Mouse (Mus musculus) thymus, adult 2 months (tissue): ENCODE measurements at regions not wholly inside any gene's neighbourhood (a gene's known extent, or its start where the extent isn't known, plus 50 kb on each side); places are given as distances from the start of the nearest gene placed in this dataset.

Experiments used
- DNase-seq: peaks from one replicate; pipeline ENCODE4 v3.0.0; 2021
- H3K27ac ChIP-seq: fragments of 200-500 bp; 2 replicates; pipeline ENCODE4 v1.5.1; 2012; ENCODE audit warnings: low read length, control low read depth; ENCODE audit not compliant: control insufficient read depth, insufficient read depth
- H3K27me3 ChIP-seq: fragments of 200-500 bp; 2 replicates; pipeline ENCODE4 v1.6.1; 2012; ENCODE audit warnings: mild to moderate bottlenecking, low read length, moderate library complexity, mixed read lengths; ENCODE audit not compliant: control insufficient read depth, insufficient read depth
- H3K36me3 ChIP-seq: fragments of 200-500 bp; 2 replicates; pipeline ENCODE4 v1.6.1; 2012; ENCODE audit warnings: mild to moderate bottlenecking, low read length, moderate library complexity; ENCODE audit not compliant: control insufficient read depth, insufficient read depth
- H3K4me1 ChIP-seq: fragments of 200-500 bp; replicated peaks from 2 replicates; pipeline ENCODE4 v1.6.1; 2012; ENCODE audit warnings: low read length; ENCODE audit not compliant: control insufficient read depth, insufficient read depth
- H3K4me3 ChIP-seq: fragments of 200-500 bp; 2 replicates; pipeline ENCODE4 v1.5.1; 2012; ENCODE audit warnings: mild to moderate bottlenecking, low read length, control low read depth, moderate library complexity; ENCODE audit not compliant: control insufficient read depth, insufficient read depth
- CTCF ChIP-seq: fragments of 200-500 bp; IDR thresholded peaks from 2 replicates; pipeline ENCODE4 v1.5.1; 2012; ENCODE audit warnings: mild to moderate bottlenecking, control low read depth, low read length, moderate library complexity, borderline replicate concordance; ENCODE audit not compliant: control insufficient read depth, poor library complexity, insufficient read depth; ENCODE audit errors: extremely low read depth
- POLR2A ChIP-seq: fragments of 200-500 bp; IDR thresholded peaks from 2 replicates; pipeline ENCODE4 v1.6.1; 2012; ENCODE audit warnings: mild to moderate bottlenecking, low read length, control low read depth, moderate library complexity; ENCODE audit not compliant: control insufficient read depth, poor library complexity, insufficient read depth; ENCODE audit errors: extremely low read depth
- WGBS: fragments of 180-500 bp; shearing (Covaris S2); methylation state at CpG from one replicate; pipeline ENCODE4 v1.1.7; 2018; 5-methylcytosine and 5-hydroxymethylcytosine counted together

GRCm38 (mm10) chr10:8064281-8064680 lies 108.3 kb upstream of the Tab2 start:
- Histone ChIP-seq H3K4me1 (peaks cover 5% of the 10 kb centered on the region), H3K36me3 (no peaks in the 10 kb centered on the region), H3K27me3 (no peaks in the 10 kb centered on the region), H3K4me3 (no peak overlapping the region), H3K27ac (no peak overlapping the region)
- TF ChIP-seq CTCF (no peak), POLR2A (no peak)
- WGBS: 96% methylated on average over 2 of the region's 2 CpGs
- no peak for DNase-seq

- TF ChIP-seq POLR2A (no peak), CTCF (no peak)
- no peaks in the 10 kb centered on the region for H3K36me3 ChIP-seq
- DNase-seq: no peak
- no peak overlapping the region for H3K27ac ChIP-seq
- no peak overlapping the region for H3K4me3 ChIP-seq
- 85% methylated on average over 5 of the region's 5 CpGs for WGBS
- H3K4me1 ChIP-seq: peaks cover 5% of the 10 kb centered on the region
- H3K27me3 ChIP-seq: no peaks in the 10 kb centered on the region
Measured at GRCm38 (mm10) chr10:8063458-8064090, 107.5 kb upstream of the Tab2 start.

GRCm38 (mm10) chr10:8060987-8061386 lies 105.0 kb upstream of the Tab2 start:
- TF ChIP-seq POLR2A (no peak), CTCF (no peak)
- Histone ChIP-seq H3K4me1 (peaks cover 3% of the 10 kb centered on the region), H3K4me3 (no peak overlapping the region), H3K27me3 (no peaks in the 10 kb centered on the region), H3K27ac (no peak overlapping the region), H3K36me3 (no peaks in the 10 kb centered on the region)
- no peak for DNase-seq

- Histone ChIP-seq H3K4me3 (no peak overlapping the region), H3K27ac (no peak overlapping the region), H3K36me3 (no peaks in the 10 kb centered on the region), H3K27me3 (no peaks in the 10 kb centered on the region), H3K4me1 (peaks cover 2% of the 10 kb centered on the region; the same call in 1 of the 2 replicates)
- TF ChIP-seq POLR2A: no peak
- DNase-seq: no peak
- 95% methylated on average over 1 of the region's 1 CpGs for WGBS
Measured at GRCm38 (mm10) chr10:8059769-8060168, 103.7 kb upstream of the Tab2 start.

GRCm38 (mm10) chr10:8057855-8058254 lies 101.8 kb upstream of the Tab2 start:
- 95% methylated on average over 5 of the region's 5 CpGs for WGBS
- Histone ChIP-seq H3K4me3 (no peak overlapping the region), H3K27me3 (no peaks in the 10 kb centered on the region), H3K4me1 (peaks cover 2% of the 10 kb centered on the region; the same call in 1 of the 2 replicates), H3K36me3 (no peaks in the 10 kb centered on the region), H3K27ac (no peak overlapping the region)
- TF ChIP-seq POLR2A: no peak
- no peak for TF ChIP-seq CTCF
- DNase-seq: no peak

- Histone ChIP-seq H3K4me1 (peaks cover 2% of the 10 kb centered on the region; the same call in 1 of the 2 replicates), H3K27ac (peak overlapping the region; percentile 49; the same call in 1 of the 2 replicates), H3K27me3 (no peaks in the 10 kb centered on the region), H3K36me3 (no peaks in the 10 kb centered on the region), H3K4me3 (no peak overlapping the region)
- peak; percentile 67 for DNase-seq
- no peak for TF ChIP-seq POLR2A
- TF ChIP-seq CTCF: no peak
- WGBS: 10% methylated on average over 6 of the region's 6 CpGs
Measured at GRCm38 (mm10) chr10:8055293-8055692, 99.3 kb upstream of the Tab2 start.

GRCm38 (mm10) chr10:8043416-8044163 lies 87.6 kb upstream of the Tab2 start:
- TF ChIP-seq CTCF (no peak), POLR2A (no peak)
- Histone ChIP-seq H3K27ac (no peak overlapping the region), H3K36me3 (no peaks in the 10 kb centered on the region), H3K4me1 (no peaks in the 10 kb centered on the region), H3K4me3 (no peak overlapping the region), H3K27me3 (no peaks in the 10 kb centered on the region)
- DNase-seq: no peak
- 82% methylated on average over 3 of the region's 3 CpGs for whole genome bisulfite sequencing
